Mouse (Mus musculus): ENCODE measurements around the gene Jmjd1c. TPM values are rescaled to one million over a fixed set of nuclear protein-coding genes. Genes with fewer than 3 reads are reported as not detected.

Jmjd1c gene
- polyA plus RNA-seq, 1 experiment from 2014 or later: 21.9 TPM

- Histone ChIP-seq H3K9me3 (ENCODE audit: control insufficient read depth, low read length) (no peaks in the 10 kb centered on the region), H3K4me3 (ENCODE audit: low read length) (no peak overlapping the region), H3K27me3 (replicated peaks; ENCODE audit: control insufficient read depth, insufficient read depth, low read length) (no peaks in the 10 kb centered on the region), H3K4me1 (ENCODE audit: control insufficient read depth, insufficient read depth, low read length) (peaks cover 12% of the 10 kb centered on the region), H3K9ac (ENCODE audit: low read depth, low read length) (no peak overlapping the region), H3K36me3 (ENCODE audit: control insufficient read depth, insufficient read depth, low read length) (no peaks in the 10 kb centered on the region), H3K27ac (ENCODE audit: low read length) (no peak overlapping the region), H3K4me2 (ENCODE audit: low read depth, low read length) (no peak overlapping the region)
- no peak for ATAC-seq
- WGBS: 83% methylated on average over 4 of the region's 4 CpGs
Measured at GRCm38 (mm10) chr10:67082531-67082930, 13.4 kb upstream of the Jmjd1c start.

GRCm38 (mm10) chr10:67083446-67084166 lies 12.3 kb upstream of the Jmjd1c start:
- Histone ChIP-seq H3K4me1 (ENCODE audit: control insufficient read depth, insufficient read depth, low read length) (peaks cover 12% of the 10 kb centered on the region), H3K4me3 (ENCODE audit: low read length) (no peak overlapping the region), H3K36me3 (ENCODE audit: control insufficient read depth, insufficient read depth, low read length) (no peaks in the 10 kb centered on the region), H3K4me2 (ENCODE audit: low read depth, low read length) (no peak overlapping the region), H3K27ac (ENCODE audit: low read length) (no peak overlapping the region), H3K27me3 (replicated peaks; ENCODE audit: control insufficient read depth, insufficient read depth, low read length) (no peaks in the 10 kb centered on the region), H3K9ac (ENCODE audit: low read depth, low read length) (no peak overlapping the region), H3K9me3 (ENCODE audit: control insufficient read depth, low read length) (no peaks in the 10 kb centered on the region)
- ATAC-seq: no peak
- 80% methylated on average over 10 of the region's 10 CpGs for WGBS

DNA sequence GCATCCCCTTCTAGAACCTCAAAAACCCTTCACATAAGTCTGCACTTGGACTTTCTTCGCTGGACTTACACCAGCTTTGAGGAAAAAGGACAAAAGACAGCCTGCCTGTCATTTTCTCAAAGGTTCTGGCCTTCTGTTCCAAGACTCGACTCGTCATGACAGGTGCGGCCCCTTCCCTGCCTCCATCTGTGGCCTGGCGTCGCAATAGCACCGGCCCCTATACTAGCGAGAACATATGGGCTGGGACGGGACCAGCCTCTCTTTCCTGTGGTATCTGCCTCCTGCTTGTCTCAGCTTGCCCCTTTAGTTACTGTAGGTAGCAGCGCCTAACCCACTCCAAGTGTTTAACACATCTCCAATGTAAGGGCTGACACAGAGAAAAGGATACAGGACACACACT lies 10.8 kb upstream of the Jmjd1c start:
- Histone ChIP-seq H3K9ac (ENCODE audit: low read depth, low read length) (no peak overlapping the region), H3K27ac (ENCODE audit: low read length) (no peak overlapping the region), H3K36me3 (ENCODE audit: control insufficient read depth, insufficient read depth, low read length) (no peaks in the 10 kb centered on the region), H3K9me3 (ENCODE audit: control insufficient read depth, low read length) (no peaks in the 10 kb centered on the region), H3K4me1 (ENCODE audit: control insufficient read depth, insufficient read depth, low read length) (peaks cover 9% of the 10 kb centered on the region), H3K4me2 (ENCODE audit: low read depth, low read length) (no peak overlapping the region), H3K4me3 (ENCODE audit: low read length) (no peak overlapping the region), H3K27me3 (replicated peaks; ENCODE audit: control insufficient read depth, insufficient read depth, low read length) (no peaks in the 10 kb centered on the region)
- 85% methylated on average over 10 of the region's 10 CpGs for WGBS
- no peak for ATAC-seq

- no peak overlapping the region for H3K4me3 ChIP-seq (ENCODE audit: low read length)
- H3K27ac ChIP-seq (ENCODE audit: low read length): no peak overlapping the region
- no peak overlapping the region for H3K4me2 ChIP-seq (ENCODE audit: low read depth, low read length)
- no peaks in the 10 kb centered on the region for H3K36me3 ChIP-seq (ENCODE audit: control insufficient read depth, insufficient read depth, low read length)
- no peaks in the 10 kb centered on the region for H3K9me3 ChIP-seq (ENCODE audit: control insufficient read depth, low read length)
- no peaks in the 10 kb centered on the region for H3K27me3 ChIP-seq (replicated peaks; ENCODE audit: control insufficient read depth, insufficient read depth, low read length)
- WGBS: 63% methylated on average over 7 of the region's 7 CpGs
- peaks cover 9% of the 10 kb centered on the region for H3K4me1 ChIP-seq (ENCODE audit: control insufficient read depth, insufficient read depth, low read length)
- ATAC-seq: no peak; the same call in 1 of the 2 replicates
- H3K9ac ChIP-seq (ENCODE audit: low read depth, low read length): no peak overlapping the region
Measured at GRCm38 (mm10) chr10:67085916-67086315, 10.0 kb upstream of the Jmjd1c start.

GRCm38 (mm10) chr10:67087447-67088226 lies 8.3 kb upstream of the Jmjd1c start:
- peak; percentile 41; the same call in 1 of the 2 replicates for ATAC-seq
- H3K36me3 ChIP-seq (ENCODE audit: control insufficient read depth, insufficient read depth, low read length): no peaks in the 10 kb centered on the region
- H3K27me3 ChIP-seq (replicated peaks; ENCODE audit: control insufficient read depth, insufficient read depth, low read length): no peaks in the 10 kb centered on the region
- no peak overlapping the region for H3K4me3 ChIP-seq (ENCODE audit: low read length)
- 85% methylated on average over 5 of the region's 5 CpGs for WGBS
- H3K4me1 ChIP-seq (ENCODE audit: control insufficient read depth, insufficient read depth, low read length): peaks cover 9% of the 10 kb centered on the region
- H3K9ac ChIP-seq (ENCODE audit: low read depth, low read length): no peak overlapping the region
- H3K4me2 ChIP-seq (ENCODE audit: low read depth, low read length): no peak overlapping the region
- H3K9me3 ChIP-seq (ENCODE audit: control insufficient read depth, low read length): no peaks in the 10 kb centered on the region
- H3K27ac ChIP-seq (ENCODE audit: low read length): no peak overlapping the region

DNA sequence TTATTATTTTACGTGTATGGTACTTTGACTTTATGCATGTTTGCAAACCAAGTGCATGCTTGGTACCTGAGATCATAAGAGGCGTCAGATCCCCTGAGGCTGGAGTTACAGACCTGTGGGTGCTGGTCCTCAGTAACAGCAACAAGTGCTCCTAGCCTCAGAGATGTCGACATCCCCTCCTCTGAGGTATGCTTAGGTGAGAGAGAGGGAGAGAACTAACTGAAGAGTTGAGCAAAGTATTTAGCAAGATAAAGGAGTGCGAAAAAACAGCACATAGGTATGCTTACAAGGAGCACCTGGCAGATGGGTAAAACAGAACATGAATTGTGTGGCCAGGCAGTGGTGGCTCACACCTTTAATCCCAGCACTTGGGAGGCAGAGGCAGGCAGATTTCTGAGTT lies 5.3 kb upstream of the Jmjd1c start:
- H3K27ac ChIP-seq (ENCODE audit: low read length): no peak overlapping the region
- WGBS: 92% methylated on average over 4 of the region's 4 CpGs
- H3K27me3 ChIP-seq (replicated peaks; ENCODE audit: control insufficient read depth, insufficient read depth, low read length): no peaks in the 10 kb centered on the region
- H3K9ac ChIP-seq (ENCODE audit: low read depth, low read length): no peak overlapping the region
- H3K36me3 ChIP-seq (ENCODE audit: control insufficient read depth, insufficient read depth, low read length): no peaks in the 10 kb centered on the region
- H3K4me3 ChIP-seq (ENCODE audit: low read length): no peak overlapping the region
- H3K4me1 ChIP-seq (ENCODE audit: control insufficient read depth, insufficient read depth, low read length): peaks cover 15% of the 10 kb centered on the region
- no peak overlapping the region for H3K4me2 ChIP-seq (ENCODE audit: low read depth, low read length)
- ATAC-seq: no peak
- no peaks in the 10 kb centered on the region for H3K9me3 ChIP-seq (ENCODE audit: control insufficient read depth, low read length)

- H3K4me3 ChIP-seq (ENCODE audit: low read length): no peak overlapping the region
- H3K4me2 ChIP-seq (ENCODE audit: low read depth, low read length): no peak overlapping the region; the same call in 1 of the 2 replicates
- WGBS: 68% methylated on average over 7 of the region's 7 CpGs
- peak overlapping the region; percentile 61 for H3K27ac ChIP-seq (ENCODE audit: low read length)
- ATAC-seq: peak; percentile 12; the same call in 1 of the 2 replicates
- H3K4me1 ChIP-seq (ENCODE audit: control insufficient read depth, insufficient read depth, low read length): peaks cover 25% of the 10 kb centered on the region
- no peaks in the 10 kb centered on the region for H3K9me3 ChIP-seq (ENCODE audit: control insufficient read depth, low read length)
- no peak overlapping the region for H3K9ac ChIP-seq (ENCODE audit: low read depth, low read length)
- no peaks in the 10 kb centered on the region for H3K27me3 ChIP-seq (replicated peaks; ENCODE audit: control insufficient read depth, insufficient read depth, low read length)
- no peaks in the 10 kb centered on the region for H3K36me3 ChIP-seq (ENCODE audit: control insufficient read depth, insufficient read depth, low read length)
Measured at GRCm38 (mm10) chr10:67094922-67095321, 1.0 kb upstream of the Jmjd1c start.

- ATAC-seq: peak; percentile 88
- Histone ChIP-seq H3K4me3 (ENCODE audit: low read length) (peak within 1 kb of the TSS; percentile 71), H3K4me1 (ENCODE audit: control insufficient read depth, insufficient read depth, low read length) (peaks cover 28% of the 10 kb centered on the region), H3K27me3 (replicated peaks; ENCODE audit: control insufficient read depth, insufficient read depth, low read length) (no peaks in the 10 kb centered on the region), H3K27ac (ENCODE audit: low read length) (peak within 1 kb of the TSS; percentile 99), H3K36me3 (ENCODE audit: control insufficient read depth, insufficient read depth, low read length) (no peaks in the 10 kb centered on the region), H3K4me2 (ENCODE audit: low read depth, low read length) (peak within 1 kb of the TSS; percentile 69), H3K9me3 (ENCODE audit: control insufficient read depth, low read length) (no peaks in the 10 kb centered on the region), H3K9ac (ENCODE audit: low read depth, low read length) (peak within 1 kb of the TSS; percentile 92)
- WGBS: under 1% methylated on average over 90 of the region's 97 CpGs
Measured at GRCm38 (mm10) chr10:67096621-67097436, 904 bp downstream of the Jmjd1c start, which contains the start of gene Reep3. Gene Reep3 (minus strand): TSS chr10:67096945.

All from intestine, embryonic 16.5 days (tissue).